Mouse (Mus musculus) CH12.LX (cell line): ENCODE measurements around the gene Pdgfra. TPM values are rescaled to one million over a fixed set of nuclear protein-coding genes. Genes with fewer than 3 reads are reported as not detected.

Experiments
- DNase-seq: peaks from one replicate; pipeline ENCODE4 v3.0.0-alpha.2; 2013; ENCODE audit errors: extremely low read depth
- H3K27ac ChIP-seq: 2 replicates; pipeline ENCODE4 v1.5.1; 2012; ENCODE audit warnings: low read depth, mild to moderate bottlenecking, control low read depth, moderate library complexity; ENCODE audit not compliant: insufficient read depth
- H3K27me3 ChIP-seq: replicated peaks from 2 replicates; pipeline ENCODE3; 2012; ENCODE audit warnings: inconsistent platforms
- H3K36me3 ChIP-seq, 2 experiments: replicated peaks in 1 of 2; 2 replicates each; pipeline versions ENCODE3 to v1.6.1; 2012; ENCODE audit warnings: inconsistent platforms in 1 of 2, low read length in 1 of 2, mild to moderate bottlenecking in 1 of 2, mixed read lengths in 1 of 2, moderate library complexity in 1 of 2; ENCODE audit not compliant: control insufficient read depth in 1 of 2, insufficient read depth in 1 of 2
- H3K4me1 ChIP-seq, 2 experiments: 2 replicates each; pipeline ENCODE4 v1.6.1; 2012; ENCODE audit warnings: inconsistent platforms in 1 of 2, moderate library complexity in 1 of 2; ENCODE audit not compliant: insufficient read depth in 2 of 2, control insufficient read depth in 1 of 2
- H3K4me2 ChIP-seq: 2 replicates; pipeline ENCODE4 v1.6.1; 2012; ENCODE audit warnings: low read depth, mild to moderate bottlenecking, control low read depth; ENCODE audit not compliant: poor library complexity, insufficient read depth, severe bottlenecking
- H3K4me3 ChIP-seq, 3 experiments: fragments of 150-350 bp in 1 of 3; sonication (generic) in 1 of 3; replicated peaks in 1 of 3; 2 replicates each; pipeline versions ENCODE3 to v1.5.1; 2011 to 2012; ENCODE audit warnings: low read depth in 2 of 3, low read length in 2 of 3, mild to moderate bottlenecking in 2 of 3, moderate library complexity in 2 of 3, control low read depth in 1 of 3, improper control_type of control experiment in 1 of 3, inconsistent platforms in 1 of 3, mixed read lengths in 1 of 3; ENCODE audit not compliant: poor library complexity in 1 of 3
- H3K79me2 ChIP-seq: replicated peaks from 2 replicates; pipeline ENCODE4 v1.6.1; 2012; ENCODE audit warnings: mild to moderate bottlenecking, moderate library complexity; ENCODE audit not compliant: control insufficient read depth, poor library complexity, insufficient read depth, severe bottlenecking; ENCODE audit errors: extremely low read depth
- H3K9ac ChIP-seq: 2 replicates; pipeline ENCODE4 v1.6.1; 2012; ENCODE audit warnings: low read depth, mild to moderate bottlenecking, control low read depth, moderate library complexity; ENCODE audit not compliant: insufficient read depth
- H3K9me3 ChIP-seq: replicated peaks from 2 replicates; pipeline ENCODE3; 2012; ENCODE audit warnings: low read length, inconsistent platforms, mixed read lengths
- BHLHE40 ChIP-seq: IDR thresholded peaks from 2 replicates; pipeline ENCODE4 v1.6.1; 2011; ENCODE audit warnings: mild to moderate bottlenecking, low read depth, low read length, improper control_type of control experiment
- CHD1 ChIP-seq: IDR thresholded peaks from 2 replicates; pipeline ENCODE4 v1.6.1; 2012; ENCODE audit warnings: low read depth, low read length, improper control_type of control experiment, inconsistent platforms
- CHD2 ChIP-seq: IDR thresholded peaks from 2 replicates; pipeline ENCODE4 v1.6.1; 2011; ENCODE audit warnings: low read length, improper control_type of control experiment
- CTCF ChIP-seq, 2 experiments: IDR thresholded peaks in 1 of 2; conservative IDR thresholded peaks in 1 of 2; 2 replicates each; pipeline ENCODE4 v1.5.1; 2011 to 2012; ENCODE audit warnings: low read depth in 2 of 2, low read length in 2 of 2, improper control_type of control experiment in 1 of 2, inconsistent platforms in 1 of 2, mild to moderate bottlenecking in 1 of 2, moderate library complexity in 1 of 2
- EP300 ChIP-seq: IDR thresholded peaks from 2 replicates; pipeline ENCODE4 v1.6.1; 2011; ENCODE audit warnings: low read length, improper control_type of control experiment
- HCFC1 ChIP-seq: IDR thresholded peaks from 2 replicates; pipeline ENCODE4 v1.6.1; 2012; ENCODE audit warnings: low read depth, mild to moderate bottlenecking, inconsistent platforms, low read length, improper control_type of control experiment
- IRF4 ChIP-seq: IDR thresholded peaks from 2 replicates; pipeline ENCODE4 v1.6.1; 2014; ENCODE audit warnings: low read depth, mild to moderate bottlenecking, inconsistent platforms, low read length, improper control_type of control experiment
- JUND ChIP-seq: conservative IDR thresholded peaks from 2 replicates; pipeline ENCODE4 v1.6.1; 2011; ENCODE audit warnings: low read depth, low read length, improper control_type of control experiment
- KAT2A ChIP-seq: IDR thresholded peaks from 2 replicates; pipeline ENCODE4 v1.6.1; 2012; ENCODE audit warnings: low read length, improper control_type of control experiment, inconsistent platforms; ENCODE audit not compliant: insufficient replicate concordance
- MAZ ChIP-seq: IDR thresholded peaks from 2 replicates; pipeline ENCODE4 v1.6.1; 2012; ENCODE audit warnings: low read depth, mild to moderate bottlenecking, inconsistent platforms, low read length, improper control_type of control experiment, moderate library complexity
- MEF2A ChIP-seq: IDR thresholded peaks from 2 replicates; pipeline ENCODE4 v1.6.1; 2014; ENCODE audit warnings: low read depth, mild to moderate bottlenecking, inconsistent platforms, low read length, improper control_type of control experiment, borderline replicate concordance
- MXI1 ChIP-seq: IDR thresholded peaks from 2 replicates; pipeline ENCODE4 v1.6.1; 2011; ENCODE audit warnings: mild to moderate bottlenecking, low read depth, low read length, improper control_type of control experiment
- MYC ChIP-seq: IDR thresholded peaks from 2 replicates; pipeline ENCODE4 v1.6.1; 2011; ENCODE audit warnings: low read depth, mild to moderate bottlenecking, improper control_type of control experiment, low read length
- NELFE ChIP-seq: IDR thresholded peaks from 2 replicates; pipeline ENCODE4 v1.6.1; 2011; ENCODE audit warnings: low read depth, low read length, improper control_type of control experiment
- PAX5 ChIP-seq: IDR thresholded peaks from 2 replicates; pipeline ENCODE4 v1.6.1; 2012; ENCODE audit warnings: low read length, inconsistent platforms, mixed read lengths
- POLR2AphosphoS2 ChIP-seq: IDR thresholded peaks from 2 replicates; pipeline ENCODE4 v1.6.1; 2011; ENCODE audit warnings: low read depth, low read length, improper control_type of control experiment
- RAD21 ChIP-seq: IDR thresholded peaks from 2 replicates; pipeline ENCODE4 v1.6.1; 2011; ENCODE audit warnings: low read depth, mild to moderate bottlenecking, low read length, improper control_type of control experiment, moderate library complexity
- SIN3A ChIP-seq: IDR thresholded peaks from 2 replicates; pipeline ENCODE4 v1.6.1; 2012; ENCODE audit warnings: low read length, improper control_type of control experiment, inconsistent platforms
- SMC3 ChIP-seq: IDR thresholded peaks from 2 replicates; pipeline ENCODE4 v1.6.1; 2011; ENCODE audit warnings: low read depth, low read length, improper control_type of control experiment
- TBP ChIP-seq: conservative IDR thresholded peaks from 2 replicates; pipeline ENCODE4 v1.6.1; 2011; ENCODE audit warnings: low read depth, low read length, improper control_type of control experiment
- TCF12 ChIP-seq: IDR thresholded peaks from 2 replicates; pipeline ENCODE4 v1.6.1; 2014; ENCODE audit warnings: low read depth, mild to moderate bottlenecking, inconsistent platforms, low read length, improper control_type of control experiment
- USF2 ChIP-seq: conservative IDR thresholded peaks from 2 replicates; pipeline ENCODE4 v1.6.1; 2011; ENCODE audit warnings: low read depth, low read length, improper control_type of control experiment
- ZC3H11A ChIP-seq: IDR thresholded peaks from 2 replicates; pipeline ENCODE4 v1.6.1; 2012; ENCODE audit warnings: low read depth, mild to moderate bottlenecking, inconsistent platforms, low read length, improper control_type of control experiment
- ZMIZ1 ChIP-seq: IDR thresholded peaks from 2 replicates; pipeline ENCODE4 v1.6.1; 2012; ENCODE audit warnings: low read depth, mild to moderate bottlenecking, inconsistent platforms, low read length, improper control_type of control experiment
- ZNF384 ChIP-seq: IDR thresholded peaks from 2 replicates; pipeline ENCODE4 v1.6.1; 2012; ENCODE audit warnings: low read depth, low read length, improper control_type of control experiment, inconsistent platforms
- dilution Hi-C: fragments of 300-500 bp; cut with MboI; formaldehyde crosslinking; loops from 2 replicates; pipeline ENCODE4 v1.14.3; 2020; ENCODE audit warnings: low sequenced_read_pairs; ENCODE audit not compliant: extremely low pct_unique_long_range_greater_than_20kb, extremely low pct_ligation_motif_present
- in situ Hi-C: fragments of 300-500 bp; cut with MboI; formaldehyde crosslinking; loops from 3 replicates; pipeline ENCODE4 v1.14.3; 2019; ENCODE audit warnings: low sequenced_read_pairs, low pct_ligation_motif_present, low pct_unique_long_range_greater_than_20kb, mixed read lengths
- polyA plus RNA-seq: library from polyadenylated mRNA; unstranded; fragments of >175 nt; gene quantifications from 2 replicates; pipeline ENCODE4 v1.2.1, GENCODE M21; 2012; ENCODE audit warnings: low read depth; ENCODE audit not compliant: insufficient read length
- total RNA-seq, 2 experiments: library from RNA; depleted of rRNA; stranded (reverse); fragments of 300-350 nt in 1 of 2; fragments of >200 nt in 1 of 2; gene quantifications; 2 replicates each; pipeline ENCODE4 v1.2.3; 2012 to 2014

The Pdgfra gene
- total and polyA plus RNA-seq, 3 experiments, result 0.13 to 0.25 (median 0.13) TPM

DNA sequence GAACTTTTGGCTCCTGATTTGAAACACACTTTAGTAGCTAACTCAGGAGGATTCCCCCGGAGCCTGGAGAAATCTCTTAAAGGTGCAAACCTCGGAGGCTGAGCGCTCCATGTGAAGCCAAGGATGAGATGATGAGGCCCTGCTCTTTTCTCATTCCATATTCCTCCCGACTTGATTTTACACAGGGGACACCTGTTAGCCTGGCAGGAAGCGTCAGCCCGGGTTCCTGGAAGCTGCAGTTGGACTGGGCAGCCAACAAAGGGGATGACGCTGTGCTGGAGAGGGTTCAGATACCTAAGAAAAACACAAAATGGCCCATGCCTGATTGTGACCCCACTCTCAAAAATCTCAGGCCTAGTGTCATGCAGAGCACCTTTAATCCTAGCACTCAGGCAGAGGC, 17.4 kb upstream of the Pdgfra start:
- H3K36me3 ChIP-seq, result no peaks in the 10 kb centered on the region
- DNase-seq, result no peak
- H3K4me3 ChIP-seq, result no peak overlapping the region
- TF ChIP-seq HCFC1, result no peak
- no peak for TF ChIP-seq MEF2A
- no peak for TF ChIP-seq BHLHE40
- TF ChIP-seq TBP, result no peak
- no peak for TF ChIP-seq CHD1
- no peak for TF ChIP-seq RAD21
- no peak for TF ChIP-seq EP300
- no peak for TF ChIP-seq USF2
- no peak for TF ChIP-seq KAT2A
- TF ChIP-seq ZC3H11A, result no peak
- TF ChIP-seq, all 38 proteins: peak for 0
- Histone ChIP-seq H3K4me1 (no peaks in the 10 kb centered on the region), H3K4me2 (no peak overlapping the region), H3K9me3 (no peaks in the 10 kb centered on the region), H3K79me2 (no peaks in the 10 kb centered on the region), H3K9ac (no peak overlapping the region), H3K27me3 (no peaks in the 10 kb centered on the region), H3K27ac (no peak overlapping the region)
- in situ Hi-C loops, result no loop called here
- dilution Hi-C loops, result no loop called here

DNA sequence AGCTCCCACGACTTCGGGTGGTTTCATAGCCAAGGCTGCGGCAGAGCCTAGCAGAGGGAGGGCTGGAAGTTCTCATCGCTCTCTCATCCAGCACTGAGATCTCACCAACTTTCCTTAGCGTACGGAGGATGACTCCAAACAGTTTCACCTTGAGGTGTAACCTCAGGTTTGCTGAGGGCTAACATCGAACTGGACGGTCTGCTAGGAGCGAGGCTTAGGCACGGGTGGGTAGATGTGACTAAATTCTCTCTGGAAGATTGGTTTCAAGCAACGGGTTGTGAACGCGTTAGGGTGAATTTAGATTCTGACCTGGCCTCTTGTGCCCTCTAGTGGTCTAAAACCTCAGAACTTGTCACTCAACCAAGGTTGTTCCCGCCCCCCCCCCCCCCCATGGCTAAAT, 9.0 kb upstream of the Pdgfra start:
- Histone ChIP-seq H3K36me3 (no peaks in the 10 kb centered on the region), H3K4me3 (no peak overlapping the region), H3K4me1 (peaks cover 0 to 4% of the 10 kb centered on the region in 2 experiments; a peak in 2 of 4 replicates), H3K9me3 (no peaks in the 10 kb centered on the region), H3K9ac (no peak overlapping the region), H3K79me2 (no peaks in the 10 kb centered on the region)
- dilution Hi-C loops, result no loop called here
- TF ChIP-seq MYC (no peak), MAZ (no peak), POLR2AphosphoS2 (no peak), CHD2 (no peak), MEF2A (no peak), PAX5 (no peak), MXI1 (no peak), IRF4 (0 out of 2 replicates have a peak, but pooled peaks have one; percentile 15), ZC3H11A (peak; percentile 48), EP300 (no peak), RAD21 (peak; percentile 71), ZMIZ1 (no peak), SIN3A (no peak), CTCF (conservative IDR thresholded peaks at IDR 0.05 in 1 of 2, IDR thresholded peaks at IDR 0.05 in 1 of 2; ENCODE audit: low read depth in 2 of 2, low read length in 2 of 2) (peak; percentile 9 to 75; a peak in 2 of 4 replicates), ZNF384 (no peak), SMC3 (peak; percentile 79), TCF12 (no peak), USF2 (no peak), HCFC1 (no peak), JUND (no peak), NELFE (no peak), TBP (no peak)
- TF ChIP-seq, all 38 proteins: peak for 5
- H3K27me3 ChIP-seq, result peaks cover 5% of the 10 kb centered on the region
- DNase-seq, result peak; percentile 76
- no peak overlapping the region for H3K27ac ChIP-seq
- H3K4me2 ChIP-seq, result peak overlapping the region; percentile 52
- in situ Hi-C loops, result no loop called here
